Mouse (Mus musculus) neural tube, embryonic 13.5 days (tissue): ENCODE measurements around the gene Prss46. TPM values are rescaled to one million over a fixed set of nuclear protein-coding genes. Genes with fewer than 3 reads are reported as not detected.

Source experiments
- polyA plus RNA-seq: library from polyadenylated mRNA; unstranded; fragments of >200 nt; fragmentation: Nextera tagmentation; extraction: Ambion mirVana; gene quantifications from 2 replicates; pipeline ENCODE4 v1.2.1, GENCODE M21; 2015

Gene Prss46
- polyA plus RNA-seq, 1 experiment from 2014 or later, result not detected

Other genes starting within 250 kb of the Prss46 start
- gene Nradd, start 220.1 kb upstream of the Prss46 start, polyA plus RNA-seq, result 38.0 and 39.3 TPM in 2 replicates
- gene Nbeal2, start 190.3 kb upstream of the Prss46 start, polyA plus RNA-seq, result 1.8 and 2.2 TPM in 2 replicates
- 105 and 118 TPM in 2 replicates for gene Ccdc12, start 188.0 kb upstream of the Prss46 start, polyA plus RNA-seq
- gene Myl3, start 102.6 kb upstream of the Prss46 start, polyA plus RNA-seq, result 1.2 and 3.8 TPM in 2 replicates
- 17.6 and 20.2 TPM in 2 replicates for gene Pth1r, start 97.4 kb upstream of the Prss46 start, polyA plus RNA-seq
- not detected in 2 replicates for gene Prss42, start 46.3 kb upstream of the Prss46 start, polyA plus RNA-seq
- gene Prss44, start 30.5 kb upstream of the Prss46 start, polyA plus RNA-seq, result not detected in 2 replicates
- not detected in 2 replicates for gene Prss43, start 17.8 kb upstream of the Prss46 start, polyA plus RNA-seq
- gene Prss45, start 9.9 kb upstream of the Prss46 start, polyA plus RNA-seq, result not detected in 2 replicates
- gene Prss50, start 13.5 kb downstream of the Prss46 start, polyA plus RNA-seq, result 0.22 TPM in 1 of 2 replicates, not detected in the other
- gene Als2cl, start 35.4 kb downstream of the Prss46 start, polyA plus RNA-seq, result 1.2 TPM in 2 replicates
- 1.7 and 1.8 TPM in 2 replicates for gene Tmie, start 35.6 kb downstream of the Prss46 start, polyA plus RNA-seq
- gene Fam240a, start 72.4 kb downstream of the Prss46 start, polyA plus RNA-seq, result not detected in 2 replicates
- gene Tdgf1, start 101.7 kb downstream of the Prss46 start, polyA plus RNA-seq, result 0.22 TPM in 1 of 2 replicates, not detected in the other
- gene Lrrc2, start 107.0 kb downstream of the Prss46 start, polyA plus RNA-seq, result 0.62 and 1.1 TPM in 2 replicates
- gene Rtp3, start 146.1 kb downstream of the Prss46 start, polyA plus RNA-seq, result not detected in 2 replicates
- 0.80 and 1.1 TPM in 2 replicates for gene Ltf, start 174.8 kb downstream of the Prss46 start, polyA plus RNA-seq
- 1.0 and 1.2 TPM in 2 replicates for gene Ccrl2, start 213.0 kb downstream of the Prss46 start, polyA plus RNA-seq